Mouse (Mus musculus) layer of hippocampus, postnatal 10 days (tissue): ENCODE data around the gene Etaa1. TPM values are rescaled to one million over a fixed set of nuclear protein-coding genes. Genes with fewer than 3 reads are reported as not detected.
"Not testable (repeated sequence)": the region's sequence is repeated elsewhere in the genome, so short reads cannot be mapped to it uniquely, and the experiment has no call there.

ENCODE experiments used
- DNase-seq, 2 experiments: peaks; one replicate each; pipeline ENCODE4 v3.0.0; 2021; ENCODE audit warnings: low spot score in 2 of 2
- long read RNA-seq: library from polyadenylated mRNA; stranded (forward); transcript quantifications from one replicate; pipeline ENCODE4 v2.0.0, GENCODE M21; 2023
- total RNA-seq, 2 experiments: library from RNA; stranded (reverse); gene quantifications; 2 replicates each; pipeline ENCODE4 v1.2.3; 2021

Etaa1 gene
- 1 to 10 TPM; 6.0 to 7.7 TPM for total RNA-seq
- long read RNA-seq, full-length matches to known transcripts = 9 of 10 reads
- long read RNA-seq, partial matches to known transcripts = 1 of 10 reads
- long read RNA-seq, other reads (novel, unspliced or antisense) = 0 of 10 reads

GRCm38 (mm10) chr11:17953231-17954134 lies at the start of gene Etaa1:
Gene Etaa1, minus strand, starts transcription at chr11:17953875.
- DNase-seq = peak; percentile 95

GRCm38 (mm10) chr11:17994151-17994550 lies 40.5 kb upstream of the Etaa1 start:
- no peak for DNase-seq

DNA sequence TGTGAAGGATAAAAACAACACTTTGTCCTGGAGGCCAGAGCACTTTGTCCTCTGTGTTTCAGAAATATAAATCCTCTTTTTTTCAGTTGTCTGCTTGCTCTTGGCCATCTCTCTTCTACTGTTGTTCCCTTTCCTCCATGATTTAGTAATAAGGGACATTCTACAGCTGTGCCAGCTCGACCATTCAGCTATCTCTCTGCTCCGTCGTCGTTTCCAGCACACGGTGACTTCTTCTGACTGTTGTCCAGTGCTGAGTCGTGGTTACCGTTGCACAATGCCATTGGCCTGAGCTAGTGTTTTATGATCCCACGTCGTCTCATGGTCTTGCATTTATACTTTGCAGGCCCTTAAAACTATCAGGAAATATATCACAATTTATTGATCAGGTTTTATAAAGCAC lies 38.6 kb upstream of the Etaa1 start:
- DNase-seq = no peak

DNA sequence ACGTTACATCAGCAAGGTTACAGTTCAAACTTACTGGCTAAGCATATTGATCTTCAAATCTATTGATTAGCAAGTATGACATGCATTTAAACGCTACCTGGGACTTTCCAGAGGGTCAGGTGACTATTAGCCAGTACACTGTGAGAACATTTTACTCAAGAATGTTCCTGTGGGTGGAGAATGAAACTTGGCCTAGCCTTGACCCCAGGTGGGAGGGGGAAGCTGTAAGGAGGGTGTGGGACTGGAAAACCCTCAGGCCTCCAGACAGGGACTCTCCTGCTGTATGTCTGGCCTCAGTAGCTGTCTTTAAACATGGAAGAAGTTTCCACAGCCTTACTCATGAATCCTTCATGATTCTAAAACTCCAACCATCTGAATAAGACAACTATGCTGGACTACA lies 29.7 kb upstream of the Etaa1 start:
- DNase-seq = no peak

GRCm38 (mm10) chr11:17981246-17981645 lies 27.6 kb upstream of the Etaa1 start:
- no peak for DNase-seq

GRCm38 (mm10) chr11:17975581-17975980 lies 21.9 kb upstream of the Etaa1 start:
- no peak for DNase-seq

GRCm38 (mm10) chr11:17952791-17953190 lies 884 bp downstream of the Etaa1 start:
- DNase-seq = no peak

- DNase-seq = peak; percentile 60 to 76
These were observed 2.3 kb downstream of the Etaa1 start for GRCm38 (mm10) chr11:17951336-17951735.

- no peak for DNase-seq
These were observed 14.5 kb downstream of the Etaa1 start for GRCm38 (mm10) chr11:17939168-17939567.

GRCm38 (mm10) chr11:17937931-17938330 lies 15.7 kb downstream of the Etaa1 start:
- DNase-seq = no peak

GRCm38 (mm10) chr11:17917905-17918304 lies 35.8 kb downstream of the Etaa1 start:
- DNase-seq = no peak

GRCm38 (mm10) chr11:17917101-17917500 lies 36.6 kb downstream of the Etaa1 start:
- DNase-seq = no peak

DNA sequence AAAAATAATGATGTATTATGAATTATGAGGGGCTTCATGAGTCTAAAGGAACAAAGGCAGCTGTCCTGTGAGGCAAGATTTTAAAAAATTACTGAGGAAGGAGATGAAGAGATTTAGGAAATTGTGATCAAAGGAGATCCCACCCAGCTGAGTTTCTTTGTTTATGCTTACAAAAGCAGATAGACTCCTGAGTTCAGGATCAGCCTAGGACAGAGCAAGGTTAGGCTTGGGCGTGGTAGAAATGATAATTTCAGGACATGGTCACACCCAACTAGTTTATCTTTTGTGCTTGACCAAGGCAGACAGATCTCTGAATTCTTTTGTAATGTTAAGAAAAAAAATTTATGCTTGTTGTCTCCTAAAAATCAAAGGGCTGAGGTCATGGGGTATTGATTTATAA lies 37.2 kb downstream of the Etaa1 start:
- no peak for DNase-seq

- not testable (repeated sequence) for DNase-seq
These were observed 52.7 kb downstream of the Etaa1 start for GRCm38 (mm10) chr11:17900996-17901395.
